Mouse (Mus musculus): ENCODE measurements at regions not wholly inside any gene's neighbourhood (a gene's known extent, or its start where the extent isn't known, plus 50 kb on each side); places are given as distances from the start of the nearest gene placed in this dataset.

DNA sequence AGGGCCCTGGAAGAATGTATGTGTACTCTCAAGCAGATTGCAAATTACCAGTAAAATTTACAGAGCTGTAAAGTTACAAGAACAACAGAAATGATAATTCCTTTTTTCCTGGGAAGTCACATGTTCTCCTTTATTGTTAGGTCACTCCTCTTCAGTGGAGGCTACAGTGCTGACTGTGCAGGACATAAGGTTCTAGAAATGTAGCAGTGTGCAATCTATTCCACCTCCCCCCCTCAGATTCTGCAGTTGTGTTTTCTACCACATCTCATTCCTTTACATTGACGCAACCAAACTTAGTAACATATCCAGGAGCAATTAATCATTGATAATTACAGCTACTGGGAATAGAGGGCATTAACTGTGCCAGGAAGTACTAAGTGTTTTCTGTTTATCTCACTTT lies 385.3 kb upstream of the Tnc start:
- no peak for DNase-seq (ENCODE audit: low read depth, low spot score)

DNA sequence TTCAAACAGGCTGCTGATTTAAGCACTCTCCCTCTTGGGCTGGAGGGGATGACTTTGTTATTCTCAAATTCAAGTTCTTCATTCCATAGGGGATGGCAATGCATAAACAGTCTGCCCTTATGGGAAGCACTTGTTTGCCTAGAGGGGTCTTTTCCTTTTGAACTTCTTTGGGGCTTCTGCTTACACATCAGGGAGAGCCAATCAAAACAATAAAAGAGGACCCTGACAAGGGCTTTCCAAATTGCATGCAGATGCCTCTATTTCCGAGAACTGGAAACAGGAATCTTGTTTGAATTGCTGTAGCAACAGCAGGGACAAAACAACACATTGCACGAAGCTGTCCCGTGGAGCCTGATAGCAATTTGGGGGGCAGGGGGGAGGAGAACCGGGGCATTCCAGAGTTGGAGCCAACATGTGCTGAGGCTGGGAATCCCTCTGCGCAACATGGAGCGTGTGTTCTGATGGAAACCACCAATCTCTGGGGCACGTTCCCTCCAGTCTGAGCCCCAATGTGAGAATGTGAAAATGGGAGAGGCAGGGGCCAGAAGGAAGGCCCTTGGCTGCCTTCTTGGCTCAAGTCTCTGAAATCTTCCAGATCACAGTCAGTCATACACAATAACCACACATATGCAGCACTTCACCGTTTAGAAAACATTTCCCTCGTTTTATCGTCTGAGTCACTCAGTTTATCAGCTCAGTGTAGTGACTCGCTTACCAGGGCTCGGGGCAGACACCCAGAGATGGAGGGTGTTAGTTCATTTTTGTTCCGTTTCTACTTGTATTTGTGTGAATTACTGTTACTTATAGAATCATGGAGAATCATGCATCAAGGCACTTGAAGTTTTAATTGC lies 391.2 kb upstream of the Tnc start:
- peak; percentile 77 for DNase-seq (ENCODE audit: low read depth, low spot score)

DNA sequence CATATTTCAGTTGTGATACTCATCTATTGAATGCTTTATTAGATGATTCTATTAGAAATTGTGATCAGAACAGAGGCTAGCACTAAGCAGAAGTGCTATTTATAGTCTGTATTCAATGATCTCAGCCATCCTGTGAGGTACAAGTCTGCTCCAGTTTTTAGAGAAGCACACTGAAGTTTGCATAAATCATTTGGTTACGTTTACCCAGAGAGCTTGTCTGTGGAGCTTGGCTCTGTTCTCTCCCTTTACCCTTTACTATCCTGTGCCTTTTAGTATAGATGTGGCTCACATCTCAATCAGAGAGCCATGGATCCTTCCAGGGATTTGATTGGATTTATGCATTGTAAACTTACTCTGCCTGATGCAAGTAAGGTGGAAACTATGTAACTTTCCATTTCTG lies 404.6 kb upstream of the Tnc start:
- no peak for DNase-seq (ENCODE audit: low read depth, low spot score)

- no peak for DNase-seq (ENCODE audit: low read depth, low spot score)
Measured at GRCm38 (mm10) chr4:64451946-64452345, 405.1 kb upstream of the Tnc start.

GRCm38 (mm10) chr4:64492260-64492962 lies 445.6 kb upstream of the Tnc start:
- DNase-seq (ENCODE audit: low read depth, low spot score), result peak; percentile 40

- peak; percentile 89 for DNase-seq (ENCODE audit: low read depth, low spot score)
Measured at GRCm38 (mm10) chr4:64497759-64498158, 450.9 kb upstream of the Tnc start.

DNA sequence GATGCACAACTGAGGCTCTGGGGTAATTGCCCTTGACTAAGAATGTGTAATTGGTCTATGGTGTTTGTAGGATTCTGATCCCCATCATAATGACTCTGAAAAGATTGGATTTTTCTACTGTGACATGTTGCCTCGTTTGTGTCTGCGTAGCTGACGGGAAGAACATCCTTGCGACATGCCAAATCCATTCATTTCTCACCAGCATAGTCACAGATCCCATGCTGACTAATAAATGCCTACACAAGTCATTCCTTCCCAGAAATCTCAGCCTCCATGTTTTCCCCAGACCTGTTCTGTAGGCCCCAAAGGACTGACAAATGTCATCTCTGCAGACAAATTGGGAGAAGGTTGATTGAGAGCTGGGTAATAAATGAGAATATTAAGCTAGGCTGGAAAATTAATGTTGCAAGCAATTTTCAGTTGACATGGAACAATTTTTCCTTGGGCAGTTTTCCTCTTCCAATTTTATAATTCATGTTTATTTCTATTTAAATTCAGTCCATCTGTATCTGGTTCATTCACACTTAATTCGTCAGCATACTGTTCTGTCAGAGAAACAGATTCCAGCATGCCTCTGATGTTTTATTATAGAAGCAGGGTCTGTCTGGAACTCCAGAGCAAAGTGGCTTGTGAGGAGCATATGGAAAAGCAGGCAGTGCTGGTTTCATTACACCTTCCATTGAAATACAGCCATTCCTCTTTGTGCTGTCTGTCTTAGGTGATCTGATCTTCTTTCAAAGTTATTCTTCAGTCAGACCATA lies 454.0 kb upstream of the Tnc start:
- peak; percentile 57 for DNase-seq (ENCODE audit: low read depth, low spot score)

DNA sequence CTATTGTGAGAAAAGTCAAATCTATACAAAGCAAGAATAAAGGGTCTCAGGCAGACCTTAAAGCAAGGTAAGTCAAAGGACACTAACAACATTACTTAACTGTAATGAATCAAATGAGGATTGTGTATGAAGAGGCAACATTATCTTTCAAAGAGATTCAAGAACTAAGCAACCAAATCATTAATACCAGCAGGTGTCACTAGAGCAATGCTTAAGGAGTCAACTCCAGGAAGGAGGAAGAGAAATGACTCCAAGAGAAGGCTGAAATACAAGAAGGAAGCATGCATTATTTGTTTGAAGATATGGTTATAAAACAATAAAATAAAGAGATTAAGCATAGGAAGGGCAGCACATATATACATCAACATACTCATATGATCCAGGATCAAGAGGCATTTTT lies 475.1 kb upstream of the Tnc start:
- DNase-seq (ENCODE audit: low read depth, low spot score), result peak; percentile 9

GRCm38 (mm10) chr4:64527724-64528332 lies 481.0 kb upstream of the Tnc start:
- DNase-seq (ENCODE audit: low read depth, low spot score), result no peak

- peak; percentile 43 for DNase-seq (ENCODE audit: low read depth, low spot score)
Measured at GRCm38 (mm10) chr4:64530585-64530984, 483.8 kb upstream of the Tnc start.

GRCm38 (mm10) chr4:64533019-64533418 lies 486.2 kb upstream of the Tnc start:
- no peak for DNase-seq (ENCODE audit: low read depth, low spot score)

DNA sequence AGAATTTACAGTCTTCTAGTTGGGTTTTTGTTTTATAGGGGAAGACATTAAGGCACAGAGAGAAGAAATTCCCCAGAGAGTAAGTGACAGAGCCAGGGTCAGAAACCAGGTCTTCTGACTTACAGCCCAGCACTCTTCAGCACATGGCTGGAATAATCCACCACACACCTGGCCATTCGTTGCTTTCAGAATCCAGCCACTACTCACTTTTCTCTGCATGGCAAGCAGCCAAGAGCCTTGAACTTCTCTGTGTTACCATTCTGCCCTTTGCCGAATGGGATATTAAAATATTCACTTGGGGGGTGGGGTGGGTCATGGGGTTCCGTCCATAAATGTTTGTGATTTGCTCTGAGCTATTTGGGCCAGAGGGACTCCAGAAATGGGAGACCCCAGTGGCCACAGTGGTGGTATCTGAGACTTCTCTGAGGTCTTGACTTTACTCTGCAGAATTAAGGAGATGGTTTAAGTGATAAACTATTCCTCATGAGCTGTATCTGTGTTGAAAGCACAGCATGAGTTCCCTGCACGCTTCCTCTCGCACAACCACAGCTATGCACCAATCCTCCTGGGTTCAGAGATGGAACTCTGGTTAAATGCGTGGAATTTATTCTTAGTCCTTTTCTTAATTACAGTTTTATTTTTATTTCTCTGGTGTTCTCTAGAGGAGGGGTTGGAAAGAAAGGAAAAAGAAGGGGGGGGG lies 488.9 kb upstream of the Tnc start:
- no peak for DNase-seq (ENCODE audit: low read depth, low spot score)

DNA sequence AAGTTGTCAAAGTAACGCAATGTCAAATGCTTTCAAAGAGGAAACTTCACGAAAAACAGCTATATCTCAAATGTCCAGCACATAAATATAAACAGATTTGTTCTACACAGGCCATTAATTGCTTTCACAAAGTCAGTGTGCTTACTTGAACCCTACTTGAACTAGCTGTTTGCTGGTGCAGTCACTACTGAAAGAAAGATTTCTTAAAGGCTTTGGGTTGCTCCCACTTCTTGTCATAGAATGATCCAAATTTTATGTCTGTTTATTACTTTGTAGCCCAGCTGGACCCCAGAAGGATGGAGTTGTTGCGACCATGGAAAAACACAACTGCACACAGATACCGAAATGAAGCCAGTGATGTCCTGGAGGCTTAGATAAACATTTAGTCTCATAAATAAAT lies 491.2 kb upstream of the Tnc start:
- DNase-seq (ENCODE audit: low read depth, low spot score), result no peak

- DNase-seq (ENCODE audit: low read depth, low spot score), result no peak
Measured at GRCm38 (mm10) chr4:64544576-64545185, 497.9 kb upstream of the Tnc start.

GRCm38 (mm10) chr4:64546386-64546785 lies 499.6 kb upstream of the Tnc start:
- no peak for DNase-seq (ENCODE audit: low read depth, low spot score)

- DNase-seq (ENCODE audit: low read depth, low spot score), result no peak
Measured at GRCm38 (mm10) chr4:64562511-64562910, 515.7 kb upstream of the Tnc start.

GRCm38 (mm10) chr4:64563996-64564395 lies 517.2 kb upstream of the Tnc start:
- DNase-seq (ENCODE audit: low read depth, low spot score), result no peak

GRCm38 (mm10) chr4:64570666-64571065 lies 523.9 kb upstream of the Tnc start:
- no peak for DNase-seq (ENCODE audit: low read depth, low spot score)

DNA sequence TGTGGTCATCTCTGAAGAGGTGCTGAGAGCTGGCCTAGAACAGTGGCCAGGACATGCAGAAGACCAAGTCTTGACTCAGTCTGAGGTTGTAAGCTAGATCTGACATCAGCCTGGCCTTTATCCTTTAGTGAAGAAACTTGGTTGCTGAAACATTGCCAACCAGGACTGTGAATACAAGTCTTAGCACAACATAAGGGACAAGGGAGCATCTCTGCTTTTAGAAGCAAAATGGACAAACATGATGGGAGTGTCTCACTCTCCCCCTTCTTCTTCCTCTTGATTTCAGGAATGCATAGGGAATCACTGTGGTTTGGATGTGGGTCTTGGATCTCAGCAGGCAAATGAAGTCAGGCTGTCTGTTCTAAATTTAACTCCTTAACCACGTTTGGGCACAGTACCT lies 529.1 kb upstream of the Tnc start:
- no peak for DNase-seq (ENCODE audit: low read depth, low spot score)

GRCm38 (mm10) chr4:64595014-64595599 lies 528.9 kb upstream of the Pappa start:
- no peak for DNase-seq (ENCODE audit: low read depth, low spot score)
